Mouse (Mus musculus) frontal cortex, adult (tissue): ENCODE data around the gene Abcc3.

Experiments
- ATAC-seq: cut with Nextera tagmentation; 2 replicates; pipeline ENCODE4 v1.9.2; 2017; ENCODE audit warnings: mild to moderate bottlenecking, moderate library complexity, mixed read lengths; ENCODE audit not compliant: low TSS enrichment

Gene Abcc3

GRCm38 (mm10) chr11:94392672-94393109 is at the start of gene Abcc3:
Gene Abcc3 (minus strand): TSS chr11:94392997.
- ATAC-seq: peak; percentile 64

- no peak for ATAC-seq
These were observed 49.0 kb upstream of the Abcc3 start for GRCm38 (mm10) chr11:94441752-94442151.

GRCm38 (mm10) chr11:94441122-94441521 is 48.3 kb upstream of the Abcc3 start:
- ATAC-seq: no peak

- ATAC-seq: no peak
These were observed 47.6 kb upstream of the Abcc3 start for GRCm38 (mm10) chr11:94440421-94440820.

DNA sequence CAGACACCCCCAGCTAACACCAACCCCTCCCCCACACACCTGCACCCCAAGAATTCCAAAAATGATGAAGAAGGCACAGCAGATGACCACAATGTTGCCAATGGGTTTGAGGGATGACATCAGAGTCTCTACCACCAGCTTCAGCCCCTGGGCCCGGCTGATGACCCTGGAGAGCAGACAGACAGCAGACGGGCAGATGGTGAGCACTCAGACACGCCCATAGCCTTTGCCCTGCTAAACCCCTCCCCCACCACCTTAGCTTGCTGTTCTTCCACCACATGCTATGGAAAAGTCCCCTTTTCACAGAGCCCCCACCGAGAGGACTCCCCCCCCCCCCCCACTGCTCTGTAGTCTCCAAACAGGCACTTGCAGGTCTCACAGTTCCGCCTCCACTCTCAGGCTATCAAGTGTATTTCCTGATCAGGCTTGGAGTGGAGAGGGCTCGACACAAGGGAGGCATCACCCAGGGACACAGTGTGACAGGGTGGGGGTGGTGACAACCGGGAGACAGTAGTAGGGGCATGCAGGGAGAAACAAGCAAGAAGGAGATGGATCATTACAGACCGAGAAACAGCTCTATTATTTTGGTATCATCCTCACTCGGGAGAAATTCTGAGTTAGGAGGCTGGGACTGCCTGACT is 36.3 kb upstream of the Abcc3 start:
- ATAC-seq: no peak

GRCm38 (mm10) chr11:94428091-94428835 is 35.5 kb upstream of the Abcc3 start:
- ATAC-seq: no peak

DNA sequence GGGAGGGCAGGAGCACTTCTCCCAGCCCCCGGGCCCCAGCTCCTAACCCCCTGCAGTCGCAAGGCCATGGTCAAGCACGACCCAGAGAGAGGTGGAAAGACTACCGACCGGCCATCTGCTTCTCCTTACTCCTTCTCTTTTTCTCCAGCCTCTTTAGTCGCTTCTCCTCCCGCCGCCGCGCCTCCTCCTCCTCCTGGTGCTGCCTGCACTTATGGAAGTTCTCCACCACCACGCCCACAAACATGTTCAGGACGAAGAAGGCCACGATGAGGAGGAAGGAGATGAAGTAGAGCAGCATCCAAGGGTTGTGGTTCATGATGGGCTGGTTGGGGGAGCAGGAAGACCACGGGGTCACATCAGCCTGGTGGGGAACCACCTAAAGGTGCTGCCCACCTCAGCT is 32.9 kb upstream of the Abcc3 start:
- peak; percentile 49; the same call in 1 of the 2 replicates for ATAC-seq

- ATAC-seq: no peak
These were observed 32.4 kb upstream of the Abcc3 start for GRCm38 (mm10) chr11:94425215-94425614.

GRCm38 (mm10) chr11:94424380-94424779 is 31.6 kb upstream of the Abcc3 start:
- peak; percentile 45; the same call in 1 of the 2 replicates for ATAC-seq

- no peak for ATAC-seq
These were observed 31.1 kb upstream of the Abcc3 start for GRCm38 (mm10) chr11:94423855-94424254.

DNA sequence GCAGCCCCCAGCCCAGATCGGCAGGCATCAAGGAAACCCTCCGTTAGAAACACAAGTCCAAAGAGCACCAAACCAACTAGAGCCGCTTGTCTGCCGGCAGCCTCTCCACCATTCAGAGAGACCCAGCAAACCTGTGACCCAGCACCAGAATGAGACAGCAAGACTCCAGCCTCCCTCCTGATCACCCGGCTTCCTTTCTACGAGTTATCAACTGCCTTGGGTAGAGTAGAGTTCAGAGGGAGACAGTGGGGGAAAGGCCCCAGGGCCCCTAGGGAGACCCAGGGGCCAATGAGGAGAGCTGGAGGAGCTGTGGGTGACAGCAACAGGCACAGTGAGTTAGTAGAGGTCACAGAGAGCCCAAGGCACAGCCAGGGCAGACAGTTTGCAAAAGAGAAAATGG is 28.2 kb upstream of the Abcc3 start:
- no peak for ATAC-seq

- ATAC-seq: peak; percentile 50
These were observed 27.5 kb upstream of the Abcc3 start for GRCm38 (mm10) chr11:94420325-94420724.

DNA sequence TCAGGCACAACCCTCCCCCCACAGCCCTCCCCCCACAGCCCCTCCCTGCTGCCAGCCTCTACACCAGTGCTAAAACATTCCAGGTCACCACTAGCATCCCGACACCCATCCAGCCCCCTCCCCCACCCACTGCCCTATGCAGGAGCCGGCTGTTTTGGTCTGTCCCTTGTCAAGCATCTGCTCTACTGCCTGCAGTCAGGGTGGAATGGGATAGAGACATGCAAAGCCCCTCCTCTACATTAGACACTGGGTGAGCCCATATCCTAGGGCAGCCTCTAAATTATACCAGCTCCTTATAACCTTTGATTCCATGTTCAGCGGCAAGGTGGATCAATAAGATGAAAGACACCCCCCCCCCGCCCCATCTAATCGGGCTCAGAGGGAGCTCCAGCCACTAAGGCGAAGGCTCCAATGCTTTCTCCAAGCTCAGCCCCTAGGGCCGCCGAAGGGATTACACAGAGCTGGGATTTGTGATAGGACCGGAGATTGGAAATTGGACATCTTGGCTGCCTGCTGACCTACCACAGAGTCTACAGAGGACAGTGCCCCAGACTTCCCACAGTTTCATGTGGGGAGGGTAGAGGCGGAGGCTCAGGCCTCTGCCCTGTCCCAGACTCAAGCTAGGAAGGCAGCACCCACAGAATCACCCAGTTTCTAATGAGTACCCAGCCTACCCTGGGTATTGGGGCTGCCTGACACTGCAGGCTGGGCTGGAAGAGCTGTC is 26.4 kb upstream of the Abcc3 start:
- no peak for ATAC-seq

DNA sequence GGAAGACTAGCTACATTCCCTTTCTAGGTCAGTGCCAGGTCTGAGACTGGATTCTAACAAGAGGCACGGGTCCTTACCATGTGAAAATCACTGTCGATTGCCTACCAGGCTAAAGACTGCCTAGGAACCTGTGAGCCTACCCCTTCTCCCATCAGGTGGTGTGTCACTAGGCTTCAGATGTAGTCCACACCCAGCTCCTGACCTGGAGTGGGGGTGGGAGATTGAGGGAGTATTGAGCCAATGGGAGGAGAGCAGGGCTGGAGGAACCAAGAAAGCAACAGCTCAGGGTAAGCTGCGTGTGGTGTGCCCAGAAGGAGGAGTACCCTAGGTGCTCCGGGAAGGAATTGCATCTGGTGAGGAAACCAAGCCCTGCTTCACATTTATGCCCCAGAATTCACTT is 21.2 kb upstream of the Abcc3 start:
- ATAC-seq: peak; percentile 28

DNA sequence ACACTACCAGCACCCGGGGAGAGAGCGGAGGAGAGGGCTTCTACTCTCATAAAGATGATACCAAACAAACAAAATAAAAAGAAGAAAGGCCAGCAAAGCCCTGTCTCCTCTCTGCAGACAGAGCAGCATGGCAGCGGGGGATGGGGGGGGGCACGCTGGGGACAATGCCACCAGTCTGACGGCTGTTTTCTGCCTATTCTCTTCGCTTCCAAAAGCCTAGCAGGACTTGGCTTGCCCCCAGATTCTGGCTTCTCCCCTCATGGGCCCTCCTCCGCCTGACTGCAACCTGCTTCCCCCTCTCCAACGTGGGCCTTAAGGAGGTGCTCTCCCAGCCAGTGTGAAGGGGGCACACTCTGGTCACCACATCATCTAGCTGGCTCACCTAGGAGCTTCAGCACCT is 20.7 kb upstream of the Abcc3 start:
- peak; percentile 14 for ATAC-seq

- ATAC-seq: peak; percentile 60
These were observed 20.2 kb upstream of the Abcc3 start for GRCm38 (mm10) chr11:94412998-94413469.

- ATAC-seq: no peak
These were observed 19.8 kb upstream of the Abcc3 start for GRCm38 (mm10) chr11:94412562-94412961.

- ATAC-seq: no peak
These were observed 15.1 kb upstream of the Abcc3 start for GRCm38 (mm10) chr11:94407803-94408321.

DNA sequence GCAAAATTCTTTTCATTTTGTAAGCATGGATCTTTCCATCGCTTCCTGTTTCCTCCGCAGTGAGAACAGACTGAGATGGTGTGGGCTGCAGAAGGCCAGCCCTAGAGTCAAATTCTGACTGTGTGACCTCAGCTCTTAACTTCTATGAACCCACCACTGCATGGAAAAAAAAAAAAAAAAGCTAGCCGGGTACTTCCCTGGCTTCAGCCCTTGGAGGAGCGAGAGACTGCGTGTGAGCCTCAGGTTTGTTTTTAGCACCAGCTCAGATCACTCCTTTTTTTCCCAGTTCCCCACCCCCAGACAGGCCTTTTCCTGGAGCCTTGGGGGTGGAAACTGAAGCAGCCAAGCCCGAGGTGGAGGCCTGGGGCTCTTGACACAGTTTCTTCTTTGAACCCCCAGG is 12.6 kb upstream of the Abcc3 start:
- ATAC-seq: peak; percentile 48

- peak; percentile 73 for ATAC-seq
These were observed 12.0 kb upstream of the Abcc3 start for GRCm38 (mm10) chr11:94404641-94405260.

GRCm38 (mm10) chr11:94404178-94404577 is 11.4 kb upstream of the Abcc3 start:
- ATAC-seq: no peak

- peak; percentile 20; the same call in 1 of the 2 replicates for ATAC-seq
These were observed 11.0 kb upstream of the Abcc3 start for GRCm38 (mm10) chr11:94403757-94404156.
